Mouse (Mus musculus) thymus, postnatal 4 days (tissue): ENCODE measurements at regions not wholly inside any gene's neighbourhood (a gene's known extent, or its start where the extent isn't known, plus 50 kb on each side); places are given as distances from the start of the nearest gene placed in this dataset.

Experiments used
- DNase-seq: peaks from one replicate; pipeline ENCODE4 v3.0.0; 2021

GRCm38 (mm10) chr2:46119871-46120270, 1002.7 kb upstream of the Zeb2 start:
- DNase-seq, result no peak

- no peak for DNase-seq
Observed at GRCm38 (mm10) chr2:46106991-46107390, 989.8 kb upstream of the Zeb2 start.

- no peak for DNase-seq
Observed at GRCm38 (mm10) chr2:46065034-46065802, 948.0 kb upstream of the Zeb2 start.

GRCm38 (mm10) chr2:46055729-46056128, 938.5 kb upstream of the Zeb2 start:
- no peak for DNase-seq

GRCm38 (mm10) chr2:46054902-46055301, 937.7 kb upstream of the Zeb2 start:
- DNase-seq, result no peak

- no peak for DNase-seq
Observed at GRCm38 (mm10) chr2:46021854-46022253, 904.7 kb upstream of the Zeb2 start.

GRCm38 (mm10) chr2:46013771-46014269, 896.6 kb upstream of the Zeb2 start:
- DNase-seq, result no peak

- DNase-seq, result no peak
Observed at GRCm38 (mm10) chr2:46012716-46013115, 895.5 kb upstream of the Zeb2 start.

GRCm38 (mm10) chr2:45975157-45975556, 858.0 kb upstream of the Zeb2 start:
- no peak for DNase-seq

GRCm38 (mm10) chr2:45968635-45969034, 851.4 kb upstream of the Zeb2 start:
- DNase-seq, result no peak

GRCm38 (mm10) chr2:45956792-45957330, 839.7 kb upstream of the Zeb2 start:
- DNase-seq, result no peak

GRCm38 (mm10) chr2:45948758-45949157, 831.6 kb upstream of the Zeb2 start:
- DNase-seq, result no peak

GRCm38 (mm10) chr2:45925791-45926480, 808.7 kb upstream of the Zeb2 start:
- no peak for DNase-seq

GRCm38 (mm10) chr2:45908871-45909270, 791.7 kb upstream of the Zeb2 start:
- DNase-seq, result no peak

GRCm38 (mm10) chr2:45904623-45905235, 787.5 kb upstream of the Zeb2 start:
- no peak for DNase-seq

- DNase-seq, result no peak
Observed at GRCm38 (mm10) chr2:45904090-45904489, 786.9 kb upstream of the Zeb2 start.

GRCm38 (mm10) chr2:45903350-45903749, 786.2 kb upstream of the Zeb2 start:
- DNase-seq, result no peak

- DNase-seq, result no peak
Observed at GRCm38 (mm10) chr2:45901892-45902291, 784.7 kb upstream of the Zeb2 start.

- DNase-seq, result no peak
Observed at GRCm38 (mm10) chr2:45884680-45885079, 767.5 kb upstream of the Zeb2 start.

GRCm38 (mm10) chr2:45878656-45879055, 761.5 kb upstream of the Zeb2 start:
- no peak for DNase-seq

GRCm38 (mm10) chr2:45859901-45860331, 742.7 kb upstream of the Zeb2 start:
- DNase-seq, result no peak

- DNase-seq, result no peak
Observed at GRCm38 (mm10) chr2:45859445-45859844, 742.2 kb upstream of the Zeb2 start.

GRCm38 (mm10) chr2:45850018-45850605, 732.9 kb upstream of the Zeb2 start:
- DNase-seq, result no peak
